Mouse (Mus musculus): ENCODE results near the gene Trim40. TPM values are rescaled to one million over a fixed set of nuclear protein-coding genes. Genes with fewer than 3 reads are reported as not detected.

Trim40 gene
- total and polyA plus RNA-seq, 2 experiments from 2014 or later = 0.12 to 0.19 TPM

- Histone ChIP-seq H3K27ac (ENCODE audit: low read depth, low read length) (0 out of 2 replicates have a peak overlapping the region, but pooled peaks have one; percentile 54), H3K9me3 (ENCODE audit: low read length) (no peaks in the 10 kb centered on the region), H3K4me1 (ENCODE audit: insufficient read depth) (peaks cover 7% of the 10 kb centered on the region; the same call in 1 of the 2 replicates), H3K36me3 (ENCODE audit: insufficient read depth) (no peaks in the 10 kb centered on the region), H3K27me3 (ENCODE audit: insufficient read depth, low read length) (no peaks in the 10 kb centered on the region), H3K9ac (no peak overlapping the region), H3K4me2 (ENCODE audit: low read depth) (peak overlapping the region; percentile 66), H3K4me3 (ENCODE audit: low read depth, low read length) (peak overlapping the region; percentile 93; the same call in 1 of the 2 replicates)
- ATAC-seq (0 out of 2 replicates have a peak, but pooled peaks have one; percentile 7), DNase-seq (peak; percentile 49)
- peak; percentile 46 for TF ChIP-seq CTCF (IDR thresholded peaks at IDR 0.05; ENCODE audit: low read depth)
- WGBS = 37% methylated on average over 12 of the region's 12 CpGs
These were observed 54.1 kb downstream of the Trim40 start for GRCm38 (mm10) chr17:36835591-36836426.

DNA sequence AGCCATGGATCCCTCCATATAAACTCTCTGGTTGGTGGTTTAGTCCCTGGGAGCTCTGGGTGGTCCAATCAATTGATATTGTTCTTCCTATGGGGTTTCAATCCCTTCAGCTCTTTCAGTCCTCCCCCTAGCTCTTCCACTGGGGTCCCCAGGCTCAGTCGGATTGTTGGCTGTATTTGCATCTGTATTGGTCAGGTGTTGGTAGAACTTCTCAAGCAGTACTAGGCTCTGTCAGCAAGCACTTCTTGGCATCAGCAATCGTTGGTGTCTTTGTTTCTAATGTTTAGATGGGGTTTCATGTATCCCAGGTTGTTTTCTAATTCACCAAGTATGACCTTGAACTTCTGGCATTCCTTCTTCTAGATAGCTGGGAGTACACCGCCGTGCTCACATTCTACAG lies 57.2 kb downstream of the Trim40 start:
- peaks cover 7% of the 10 kb centered on the region; the same call in 1 of the 2 replicates for H3K4me1 ChIP-seq (ENCODE audit: insufficient read depth)
- H3K9me3 ChIP-seq (ENCODE audit: low read length) = no peaks in the 10 kb centered on the region
- no peak for ATAC-seq
- no peak overlapping the region for H3K27ac ChIP-seq (ENCODE audit: low read depth, low read length)
- H3K4me2 ChIP-seq (ENCODE audit: low read depth) = no peak overlapping the region
- no peaks in the 10 kb centered on the region for H3K27me3 ChIP-seq (ENCODE audit: insufficient read depth, low read length)
- no peak for TF ChIP-seq CTCF (IDR thresholded peaks at IDR 0.05; ENCODE audit: low read depth)
- WGBS = 59% methylated on average over 4 of the region's 4 CpGs
- no peak overlapping the region for H3K4me3 ChIP-seq (ENCODE audit: low read depth, low read length)
- no peak for DNase-seq
- no peak overlapping the region for H3K9ac ChIP-seq
- H3K36me3 ChIP-seq (ENCODE audit: insufficient read depth) = no peaks in the 10 kb centered on the region

Other genes with a start within 250 kb of the Trim40 start
- not detected in 2 replicates for gene H2-M9, start 247.5 kb downstream of the Trim40 start, total RNA-seq (2014; rRNA removed)
- gene H2-M9, start 247.5 kb downstream of the Trim40 start, polyA plus RNA-seq (2015; fragmentation: Nextera tagmentation; extraction: Ambion mirVana) = not detected in 2 replicates
- gene H2-M1, start 217.9 kb downstream of the Trim40 start, total RNA-seq (2014; rRNA removed) = not detected in 2 replicates
- gene H2-M1, start 217.9 kb downstream of the Trim40 start, polyA plus RNA-seq (2015; fragmentation: Nextera tagmentation; extraction: Ambion mirVana) = not detected in 2 replicates
- not detected in 2 replicates for gene H2-M10.5, start 117.2 kb downstream of the Trim40 start, total RNA-seq (2014; rRNA removed)
- gene H2-M10.5, start 117.2 kb downstream of the Trim40 start, polyA plus RNA-seq (2015; fragmentation: Nextera tagmentation; extraction: Ambion mirVana) = not detected in 2 replicates
- not detected in 2 replicates for gene H2-M10.6, start 78.0 kb downstream of the Trim40 start, total RNA-seq (2014; rRNA removed)
- gene H2-M10.6, start 78.0 kb downstream of the Trim40 start, polyA plus RNA-seq (2015; fragmentation: Nextera tagmentation; extraction: Ambion mirVana) = not detected in 2 replicates
- 19.3 and 30.6 TPM in 2 replicates for gene Trim26, start 53.0 kb downstream of the Trim40 start, total RNA-seq (2014; rRNA removed)
- 21.3 and 36.6 TPM in 2 replicates for gene Trim26, start 53.0 kb downstream of the Trim40 start, polyA plus RNA-seq (2015; fragmentation: Nextera tagmentation; extraction: Ambion mirVana)
- 0.15 and 0.19 TPM in 2 replicates for gene Trim15, start 22.9 kb downstream of the Trim40 start, total RNA-seq (2014; rRNA removed)
- 0.23 and 0.31 TPM in 2 replicates for gene Trim15, start 22.9 kb downstream of the Trim40 start, polyA plus RNA-seq (2015; fragmentation: Nextera tagmentation; extraction: Ambion mirVana)
- 0.15 TPM in 1 of 2 replicates, not detected in the other for gene Trim10, start 20.5 kb downstream of the Trim40 start, total RNA-seq (2014; rRNA removed)
- gene Trim10, start 20.5 kb downstream of the Trim40 start, polyA plus RNA-seq (2015; fragmentation: Nextera tagmentation; extraction: Ambion mirVana) = 0.14 and 0.22 TPM in 2 replicates
- not detected in 2 replicates for gene Trim31, start 8.0 kb upstream of the Trim40 start, total RNA-seq (2014; rRNA removed)
- gene Trim31, start 8.0 kb upstream of the Trim40 start, polyA plus RNA-seq (2015; fragmentation: Nextera tagmentation; extraction: Ambion mirVana) = 0.06 TPM in 1 of 2 replicates, not detected in the other
- 1.8 and 2.5 TPM in 2 replicates for gene Rnf39, start 52.8 kb upstream of the Trim40 start, total RNA-seq (2014; rRNA removed)
- gene Rnf39, start 52.8 kb upstream of the Trim40 start, polyA plus RNA-seq (2015; fragmentation: Nextera tagmentation; extraction: Ambion mirVana) = 1.1 and 2.4 TPM in 2 replicates
- gene Ppp1r11, start 61.6 kb upstream of the Trim40 start, total RNA-seq (2014; rRNA removed) = 72.3 and 82.2 TPM in 2 replicates
- 157 and 183 TPM in 2 replicates for gene Ppp1r11, start 61.6 kb upstream of the Trim40 start, polyA plus RNA-seq (2015; fragmentation: Nextera tagmentation; extraction: Ambion mirVana)
- gene Znrd1, start 68.4 kb upstream of the Trim40 start, total RNA-seq (2014; rRNA removed) = 28.6 and 35.0 TPM in 2 replicates
- gene Znrd1, start 68.4 kb upstream of the Trim40 start, polyA plus RNA-seq (2015; fragmentation: Nextera tagmentation; extraction: Ambion mirVana) = 48.8 and 56.5 TPM in 2 replicates
- 2.0 and 3.4 TPM in 2 replicates for gene Znrd1as, start 68.5 kb upstream of the Trim40 start, total RNA-seq (2014; rRNA removed)
- 2.6 and 3.7 TPM in 2 replicates for gene Znrd1as, start 68.5 kb upstream of the Trim40 start, polyA plus RNA-seq (2015; fragmentation: Nextera tagmentation; extraction: Ambion mirVana)
- gene 2410137M14Rik, start 91.1 kb upstream of the Trim40 start, total RNA-seq (2014; rRNA removed) = 0.38 TPM in 1 of 2 replicates, not detected in the other
- 0.36 TPM in 1 of 2 replicates, not detected in the other for gene 2410137M14Rik, start 91.1 kb upstream of the Trim40 start, polyA plus RNA-seq (2015; fragmentation: Nextera tagmentation; extraction: Ambion mirVana)
- gene H2-M5, start 99.4 kb upstream of the Trim40 start, total RNA-seq (2014; rRNA removed) = 3.5 and 4.2 TPM in 2 replicates
- gene H2-M5, start 99.4 kb upstream of the Trim40 start, polyA plus RNA-seq (2015; fragmentation: Nextera tagmentation; extraction: Ambion mirVana) = 0.52 and 1.5 TPM in 2 replicates
- gene Zfp57, start 111.0 kb upstream of the Trim40 start, total RNA-seq (2014; rRNA removed) = 208 and 220 TPM in 2 replicates
- gene Zfp57, start 111.0 kb upstream of the Trim40 start, polyA plus RNA-seq (2015; fragmentation: Nextera tagmentation; extraction: Ambion mirVana) = 113 and 148 TPM in 2 replicates
- not detected in 2 replicates for gene Mog, start 133.3 kb upstream of the Trim40 start, total RNA-seq (2014; rRNA removed)
- gene Mog, start 133.3 kb upstream of the Trim40 start, polyA plus RNA-seq (2015; fragmentation: Nextera tagmentation; extraction: Ambion mirVana) = 0.53 and 1.1 TPM in 2 replicates
- 353 and 416 TPM in 2 replicates for gene Gabbr1, start 155.8 kb upstream of the Trim40 start, total RNA-seq (2014; rRNA removed)
- gene Gabbr1, start 155.8 kb upstream of the Trim40 start, polyA plus RNA-seq (2015; fragmentation: Nextera tagmentation; extraction: Ambion mirVana) = 58.1 and 80.1 TPM in 2 replicates
- not detected in 2 replicates for gene Olfr90, start 198.4 kb upstream of the Trim40 start, total RNA-seq (2014; rRNA removed)
- gene Olfr90, start 198.4 kb upstream of the Trim40 start, polyA plus RNA-seq (2015; fragmentation: Nextera tagmentation; extraction: Ambion mirVana) = not detected in 2 replicates
- not detected in 2 replicates for gene Olfr91, start 208.2 kb upstream of the Trim40 start, total RNA-seq (2014; rRNA removed)
- not detected in 2 replicates for gene Olfr91, start 208.2 kb upstream of the Trim40 start, polyA plus RNA-seq (2015; fragmentation: Nextera tagmentation; extraction: Ambion mirVana)
- not detected in 2 replicates for gene Olfr92, start 230.0 kb upstream of the Trim40 start, total RNA-seq (2014; rRNA removed)
- gene Olfr92, start 230.0 kb upstream of the Trim40 start, polyA plus RNA-seq (2015; fragmentation: Nextera tagmentation; extraction: Ambion mirVana) = not detected in 2 replicates